Mouse (Mus musculus): ENCODE results near the gene Gm8914. TPM values are rescaled to one million over a fixed set of nuclear protein-coding genes. Genes with fewer than 3 reads are reported as not detected.
"Not testable (repeated sequence)": the region's sequence is repeated elsewhere in the genome, so short reads cannot be mapped to it uniquely, and the experiment has no call there.

Gm8914 gene
- total RNA-seq (2021) = not detected

GRCm38 (mm10) chrX:91479826-91480225, at the start of gene Gm8914:
Gene Gm8914, plus strand, starts transcription at chrX:91480126.
- not testable (repeated sequence) for DNase-seq (ENCODE audit: extremely low spot score in 1 of 2, low spot score in 1 of 2)

Other genes with a start within 250 kb of the Gm8914 start
- gene Mageb2, start 148.4 kb upstream of the Gm8914 start, total RNA-seq (2021) = not detected
- not detected for gene Gm5072, start 87.6 kb upstream of the Gm8914 start, total RNA-seq (2021)
- gene 1700084M14Rik, start 95.8 kb downstream of the Gm8914 start, total RNA-seq (2021) = not detected
- gene Gm14781, start 152.1 kb downstream of the Gm8914 start, total RNA-seq (2021) = not detected